Comparison of ENCODE assay signal across 20 mouse cellular contexts in genomic region chr8:12956941-12957340, GRCm38 (mm10).
DNase-seq lines count a peak whose midpoint lies in the region; ATAC-seq and TF ChIP-seq lines count a peak whose summit lies in the region.
"Had no signal": no experiment of that assay in that cellular context is flagged by ENCODE, and none has a peak within 500 bp of the region (broad histone marks: within the 10 kb centered on the region; RNA-seq: fewer than 3 reads in every experiment).

No protein-coding gene starts in this region.

- H3K4me3 ChIP-seq in hindbrain, embryonic 10.5 days, result no peak overlapping the region
- no peak overlapping the region for H3K4me3 ChIP-seq in hindbrain, postnatal 0 days (ENCODE audit: low read length)
- H3K4me3 ChIP-seq in embryonic facial prominence, embryonic 11.5 days (ENCODE audit: low read depth, low read length), result no peak overlapping the region
- H3K4me3 ChIP-seq in hindbrain, embryonic 13.5 days, result no peak overlapping the region
- H3K4me3 ChIP-seq in thymus, adult 2 months (ENCODE audit: control insufficient read depth, insufficient read depth, low read length), result no peak overlapping the region
- no peak overlapping the region for H3K4me3 ChIP-seq in liver, embryonic 12.5 days
- H3K4me3 ChIP-seq: embryonic facial prominence, embryonic 15.5 days; heart, embryonic 10.5 days; limb, embryonic 12.5 days; midbrain, embryonic 12.5 days had no signal

- H3K4me2 ChIP-seq in hindbrain, postnatal 0 days (ENCODE audit: low read depth, low read length), result no peak overlapping the region
- no peak overlapping the region for H3K4me2 ChIP-seq in embryonic facial prominence, embryonic 11.5 days (ENCODE audit: low read depth, low read length)
- no peak overlapping the region for H3K4me2 ChIP-seq in hindbrain, embryonic 13.5 days
- H3K4me2 ChIP-seq in liver, embryonic 12.5 days, result no peak overlapping the region
- H3K4me2 ChIP-seq: embryonic facial prominence, embryonic 15.5 days; limb, embryonic 12.5 days; midbrain, embryonic 12.5 days had no signal

- WGBS in hindbrain, embryonic 10.5 days, result 73% methylated on average over 5 of the region's 5 CpGs
- WGBS in hindbrain, postnatal 0 days, result 61% methylated on average over 5 of the region's 5 CpGs
- WGBS in embryonic facial prominence, embryonic 11.5 days, result 58% methylated on average over 5 of the region's 5 CpGs
- WGBS in hindbrain, embryonic 13.5 days, result 68% methylated on average over 5 of the region's 5 CpGs
- 22% methylated on average over 5 of the region's 5 CpGs for WGBS in thymus, adult 2 months
- 57% methylated on average over 5 of the region's 5 CpGs for WGBS in liver, embryonic 12.5 days (ENCODE audit: insufficient replicate concordance)

- H3K4me1 ChIP-seq in hindbrain, embryonic 10.5 days (replicated peaks), result peaks cover 95% of the 10 kb centered on the region
- peaks cover 6% of the 10 kb centered on the region; the same call in 1 of the 2 replicates for H3K4me1 ChIP-seq in hindbrain, postnatal 0 days (ENCODE audit: insufficient read depth, low read length)
- H3K4me1 ChIP-seq in embryonic facial prominence, embryonic 11.5 days (ENCODE audit: control insufficient read depth, insufficient read depth, low read length), result no peaks in the 10 kb centered on the region
- H3K4me1 ChIP-seq in hindbrain, embryonic 13.5 days (replicated peaks), result peaks cover 87% of the 10 kb centered on the region
- H3K4me1 ChIP-seq in thymus, adult 2 months (replicated peaks; ENCODE audit: control insufficient read depth, insufficient read depth, low read length), result peaks cover 16% of the 10 kb centered on the region
- H3K4me1 ChIP-seq in liver, embryonic 12.5 days, result no peaks in the 10 kb centered on the region
- H3K4me1 ChIP-seq: embryonic facial prominence, embryonic 15.5 days had no signal

- ATAC-seq in hindbrain, postnatal 0 days, result no peak
- no peak for ATAC-seq in embryonic facial prominence, embryonic 11.5 days (replicated peaks; ENCODE audit: insufficient number of reproducible peaks, low FRiP score, low TSS enrichment, low read depth)
- no peak for ATAC-seq in hindbrain, embryonic 13.5 days (ENCODE audit: low FRiP score)
- no peak for ATAC-seq in liver, embryonic 12.5 days
- ATAC-seq: Patski had no signal

- peak overlapping the region; percentile 56; the same call in 1 of the 2 replicates for H3K27ac ChIP-seq in hindbrain, embryonic 10.5 days
- no peak overlapping the region for H3K27ac ChIP-seq in hindbrain, postnatal 0 days
- 0 out of 2 replicates have a peak overlapping the region, but pooled peaks have one; percentile 2 for H3K27ac ChIP-seq in embryonic facial prominence, embryonic 11.5 days (replicated peaks; ENCODE audit: low read depth, low read length)
- H3K27ac ChIP-seq in hindbrain, embryonic 13.5 days, result peak overlapping the region; percentile 26; the same call in 1 of the 2 replicates
- no peak overlapping the region for H3K27ac ChIP-seq in thymus, adult 2 months (ENCODE audit: control insufficient read depth, insufficient read depth, low read length)
- no peak overlapping the region for H3K27ac ChIP-seq in liver, embryonic 12.5 days
- H3K27ac ChIP-seq: embryonic facial prominence, embryonic 15.5 days; heart, embryonic 10.5 days; limb, embryonic 12.5 days; midbrain, embryonic 12.5 days had no signal

- TF ChIP-seq CTCF in hindbrain, postnatal 0 days (IDR thresholded peaks at IDR 0.05; ENCODE audit: low read depth), result no peak
- TF ChIP-seq CTCF in thymus, adult 2 months (IDR thresholded peaks at IDR 0.05; ENCODE audit: borderline replicate concordance, control insufficient read depth, extremely low read depth, insufficient read depth, low read length, poor library complexity), result no peak

- no peak overlapping the region for H3K9ac ChIP-seq in hindbrain, postnatal 0 days (replicated peaks; ENCODE audit: low read length)
- H3K9ac ChIP-seq in embryonic facial prominence, embryonic 11.5 days (replicated peaks; ENCODE audit: low read length), result no peak overlapping the region
- no peak overlapping the region; the same call in 1 of the 2 replicates for H3K9ac ChIP-seq in hindbrain, embryonic 13.5 days
- no peak overlapping the region for H3K9ac ChIP-seq in liver, embryonic 12.5 days
- H3K9ac ChIP-seq: embryonic facial prominence, embryonic 15.5 days; limb, embryonic 12.5 days; midbrain, embryonic 12.5 days had no signal

- no peak for DNase-seq in hindbrain, embryonic 10.5 days (ENCODE audit: low spot score)
- DNase-seq in hindbrain, postnatal 0 days (ENCODE audit: low spot score), result no peak
- no peak for DNase-seq in embryonic facial prominence, embryonic 11.5 days (ENCODE audit: low spot score)
- DNase-seq in thymus, adult 2 months, result peak; percentile 41
- no peak for DNase-seq in gastrocnemius, adult 8-10 months (ENCODE audit: low spot score in 2 of 2)
- no peak for DNase-seq in layer of hippocampus, postnatal 10 days (ENCODE audit: low spot score in 2 of 2)
- DNase-seq: B cell, adult 2 months; cerebellum, postnatal 25 days; gastrocnemius, postnatal 25 days; heart, postnatal 36 days; kidney, adult 2 months; kidney, postnatal 4 days; lung, postnatal 36 days had no signal

- no peak for TF ChIP-seq POLR2A in thymus, adult 2 months (IDR thresholded peaks at IDR 0.05; ENCODE audit: control insufficient read depth, extremely low read depth, insufficient read depth, low read length, poor library complexity)

- no peaks in the 10 kb centered on the region for H3K9me3 ChIP-seq in hindbrain, embryonic 10.5 days
- H3K9me3 ChIP-seq in hindbrain, postnatal 0 days (ENCODE audit: low read length), result no peaks in the 10 kb centered on the region
- no peaks in the 10 kb centered on the region for H3K9me3 ChIP-seq in embryonic facial prominence, embryonic 11.5 days (replicated peaks; ENCODE audit: control insufficient read depth, low read length)
- H3K9me3 ChIP-seq in hindbrain, embryonic 13.5 days, result no peaks in the 10 kb centered on the region
- no peaks in the 10 kb centered on the region for H3K9me3 ChIP-seq in liver, embryonic 12.5 days (replicated peaks)
- H3K9me3 ChIP-seq: embryonic facial prominence, embryonic 15.5 days; heart, embryonic 10.5 days; limb, embryonic 12.5 days; midbrain, embryonic 12.5 days had no signal

- H3K27me3 ChIP-seq in hindbrain, embryonic 10.5 days (ENCODE audit: insufficient read depth, poor library complexity, severe bottlenecking), result no peaks in the 10 kb centered on the region
- no peaks in the 10 kb centered on the region for H3K27me3 ChIP-seq in hindbrain, postnatal 0 days (ENCODE audit: insufficient read depth, low read length)
- no peaks in the 10 kb centered on the region for H3K27me3 ChIP-seq in embryonic facial prominence, embryonic 11.5 days (ENCODE audit: control insufficient read depth, insufficient read depth, low read length)
- H3K27me3 ChIP-seq in hindbrain, embryonic 13.5 days, result no peaks in the 10 kb centered on the region
- H3K27me3 ChIP-seq in thymus, adult 2 months (ENCODE audit: control insufficient read depth, insufficient read depth, low read length), result no peaks in the 10 kb centered on the region
- 0 out of 2 replicates have a peak, but pooled peaks cover 6% of the 10 kb centered on the region for H3K27me3 ChIP-seq in liver, embryonic 12.5 days (replicated peaks)
- H3K27me3 ChIP-seq: embryonic facial prominence, embryonic 15.5 days; limb, embryonic 12.5 days; midbrain, embryonic 12.5 days; Patski had no signal

- H3K36me3 ChIP-seq in hindbrain, embryonic 10.5 days, result peaks cover 14% of the 10 kb centered on the region
- no peaks in the 10 kb centered on the region for H3K36me3 ChIP-seq in hindbrain, postnatal 0 days (ENCODE audit: insufficient read depth, low read length)
- H3K36me3 ChIP-seq in embryonic facial prominence, embryonic 11.5 days (replicated peaks; ENCODE audit: control insufficient read depth, insufficient read depth, low read depth, low read length), result no peaks in the 10 kb centered on the region
- peaks cover 26% of the 10 kb centered on the region for H3K36me3 ChIP-seq in hindbrain, embryonic 13.5 days
- H3K36me3 ChIP-seq in thymus, adult 2 months (ENCODE audit: control insufficient read depth, insufficient read depth, low read length), result no peaks in the 10 kb centered on the region
- no peaks in the 10 kb centered on the region for H3K36me3 ChIP-seq in liver, embryonic 12.5 days
- H3K36me3 ChIP-seq: embryonic facial prominence, embryonic 15.5 days; heart, embryonic 10.5 days; limb, embryonic 12.5 days had no signal

Comparison
In these comparisons a context has a peak if more than half of its experiments do, and no peak if none do; other contexts are left out.
1. H3K27ac ChIP-seq: peak in hindbrain, embryonic 10.5 days (single experiment), embryonic facial prominence, embryonic 11.5 days (single experiment) and hindbrain, embryonic 13.5 days (single experiment); none in hindbrain, postnatal 0 days (single experiment), thymus, adult 2 months (single experiment) and liver, embryonic 12.5 days (single experiment).